Mouse (Mus musculus): ENCODE data around the gene Arl9.

Arl9 gene

DNA sequence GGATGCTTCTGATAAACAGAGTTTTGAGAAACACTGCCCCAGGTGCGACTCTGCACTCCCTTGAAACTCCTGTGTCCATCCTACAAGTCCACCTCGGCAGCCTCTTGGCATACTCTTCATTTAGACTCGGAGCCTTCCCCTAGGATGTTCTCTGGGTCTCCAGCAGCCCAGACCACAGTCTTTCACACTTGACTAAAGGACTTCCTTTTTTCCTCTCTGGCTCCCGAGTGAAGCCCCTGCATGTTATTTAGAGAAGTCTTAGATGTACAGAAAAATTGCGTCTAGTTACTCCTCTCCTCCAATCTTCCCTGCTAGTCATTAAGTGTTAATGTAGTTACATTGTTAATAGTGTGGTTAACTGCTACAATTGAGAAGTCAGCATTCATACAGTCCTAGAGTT, 40.5 kb downstream of the Arl9 start:
- Histone ChIP-seq H3K4me3 (replicated peaks; ENCODE audit: low read length) (no peak overlapping the region), H3K9me3 (ENCODE audit: low read length) (no peaks in the 10 kb centered on the region), H3K27me3 (ENCODE audit: insufficient read depth, low read length) (no peaks in the 10 kb centered on the region), H3K4me1 (replicated peaks; ENCODE audit: low read depth, low read length) (peaks cover 8% of the 10 kb centered on the region; the same call in 1 of the 2 replicates), H3K36me3 (ENCODE audit: insufficient read depth, low read length) (no peaks in the 10 kb centered on the region)
- TF ChIP-seq CTCF (conservative IDR thresholded peaks at IDR 0.05; ENCODE audit: low read length) = no peak
- no peak for TF ChIP-seq NANOG (IDR thresholded peaks at IDR 0.05; ENCODE audit: borderline replicate concordance, low read length)
- TF ChIP-seq POU5F1 (IDR thresholded peaks at IDR 0.05; ENCODE audit: borderline replicate concordance, low read length) = no peak

DNA sequence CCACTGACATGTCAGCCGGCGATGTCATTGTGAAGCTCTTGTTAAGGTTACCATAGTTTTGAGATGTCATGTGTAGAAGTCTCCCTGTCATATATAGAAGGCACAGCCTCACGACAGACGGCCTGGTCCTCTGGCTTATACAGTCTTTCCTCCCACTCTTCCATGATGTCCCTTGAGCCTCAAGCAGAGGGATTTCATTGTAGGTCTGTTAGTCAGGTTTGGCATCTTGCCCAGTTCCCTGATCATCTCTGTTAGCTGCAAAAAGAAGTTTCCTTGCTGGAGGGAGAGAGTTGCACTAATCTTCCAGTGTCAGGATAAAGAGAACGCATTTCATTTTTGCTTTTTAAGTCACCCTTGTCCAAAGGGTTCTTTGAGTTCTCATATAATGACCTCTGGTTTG, 48.8 kb downstream of the Arl9 start:
- TF ChIP-seq NANOG (IDR thresholded peaks at IDR 0.05; ENCODE audit: borderline replicate concordance, low read length) (no peak), CTCF (conservative IDR thresholded peaks at IDR 0.05; ENCODE audit: low read length) (no peak), POU5F1 (IDR thresholded peaks at IDR 0.05; ENCODE audit: borderline replicate concordance, low read length) (no peak)
- peaks cover 11% of the 10 kb centered on the region for H3K4me1 ChIP-seq (replicated peaks; ENCODE audit: low read depth, low read length)
- H3K9me3 ChIP-seq (ENCODE audit: low read length) = no peaks in the 10 kb centered on the region
- no peaks in the 10 kb centered on the region for H3K36me3 ChIP-seq (ENCODE audit: insufficient read depth, low read length)
- H3K4me3 ChIP-seq (replicated peaks; ENCODE audit: low read length) = no peak overlapping the region
- peaks cover 6% of the 10 kb centered on the region for H3K27me3 ChIP-seq (ENCODE audit: insufficient read depth, low read length)

DNA sequence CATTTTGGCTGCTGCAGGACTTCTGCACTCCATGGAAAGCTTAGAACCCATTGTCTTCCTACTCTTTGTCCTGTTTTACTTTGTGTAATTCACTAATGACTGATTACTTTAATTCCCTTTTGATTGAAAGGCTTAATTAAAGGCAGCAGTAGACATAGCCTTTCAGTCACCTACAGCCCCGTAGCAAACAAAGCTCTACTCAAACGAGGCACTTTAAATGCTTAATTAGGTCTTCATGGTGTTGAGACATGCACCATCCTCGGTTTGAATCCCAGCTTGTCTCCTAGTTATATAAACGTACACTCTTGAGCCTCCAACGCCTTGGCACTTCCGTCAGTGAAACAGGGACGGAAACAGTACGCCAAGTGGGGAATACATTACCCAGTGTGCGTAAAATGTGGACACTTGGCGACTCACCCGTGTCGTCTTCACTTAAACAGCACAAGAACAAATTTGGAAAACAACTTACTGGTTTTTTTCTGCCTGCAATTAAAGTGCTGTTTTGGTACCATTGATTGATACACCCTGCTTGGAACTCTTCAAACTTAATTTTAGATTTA, 53.1 kb downstream of the Arl9 start:
- H3K4me1 ChIP-seq (replicated peaks; ENCODE audit: low read depth, low read length) = peaks cover 26% of the 10 kb centered on the region
- no peak for TF ChIP-seq POU5F1 (IDR thresholded peaks at IDR 0.05; ENCODE audit: borderline replicate concordance, low read length)
- no peak for TF ChIP-seq CTCF (conservative IDR thresholded peaks at IDR 0.05; ENCODE audit: low read length)
- TF ChIP-seq NANOG (IDR thresholded peaks at IDR 0.05; ENCODE audit: borderline replicate concordance, low read length) = no peak
- H3K9me3 ChIP-seq (ENCODE audit: low read length) = no peaks in the 10 kb centered on the region
- H3K36me3 ChIP-seq (ENCODE audit: insufficient read depth, low read length) = no peaks in the 10 kb centered on the region
- peaks cover 22% of the 10 kb centered on the region for H3K27me3 ChIP-seq (ENCODE audit: insufficient read depth, low read length)
- H3K4me3 ChIP-seq (replicated peaks; ENCODE audit: low read length) = no peak overlapping the region

All from E14TG2a.4 (cell line).